Mouse (Mus musculus) embryonic fibroblast, embryonic 13.5 days (primary cell): ENCODE measurements around the gene Kcnip2.

Source experiments
- CTCF ChIP-seq: IDR thresholded peaks from 2 replicates; pipeline ENCODE4 v1.5.1; 2011; ENCODE audit warnings: mild to moderate bottlenecking, control low read depth, low read length, moderate library complexity, borderline replicate concordance; ENCODE audit not compliant: insufficient read depth
- POLR2A ChIP-seq: IDR thresholded peaks from 2 replicates; pipeline ENCODE4 v1.6.1; 2011; ENCODE audit warnings: low read depth, mild to moderate bottlenecking, control low read depth, low read length, moderate library complexity

- 0 out of 2 replicates have a peak, but pooled peaks have one; percentile 14 for TF ChIP-seq CTCF
- no peak for TF ChIP-seq POLR2A
Observed at GRCm38 (mm10) chr19:45813263-45813662, 2.6 kb downstream of the Kcnip2 start.
